Mouse (Mus musculus): Measurements from ENCODE around the gene Aarsd1. TPM values are rescaled to one million over a fixed set of nuclear protein-coding genes. Genes with fewer than 3 reads are reported as not detected.
"Not testable (repeated sequence)": the region's sequence is repeated elsewhere in the genome, so short reads cannot be mapped to it uniquely, and the experiment has no call there.

Gene Aarsd1
- polyA plus RNA-seq (2015; fragmentation: Nextera tagmentation; extraction: Ambion mirVana): 63.4 and 65.6 TPM in 2 replicates

DNA sequence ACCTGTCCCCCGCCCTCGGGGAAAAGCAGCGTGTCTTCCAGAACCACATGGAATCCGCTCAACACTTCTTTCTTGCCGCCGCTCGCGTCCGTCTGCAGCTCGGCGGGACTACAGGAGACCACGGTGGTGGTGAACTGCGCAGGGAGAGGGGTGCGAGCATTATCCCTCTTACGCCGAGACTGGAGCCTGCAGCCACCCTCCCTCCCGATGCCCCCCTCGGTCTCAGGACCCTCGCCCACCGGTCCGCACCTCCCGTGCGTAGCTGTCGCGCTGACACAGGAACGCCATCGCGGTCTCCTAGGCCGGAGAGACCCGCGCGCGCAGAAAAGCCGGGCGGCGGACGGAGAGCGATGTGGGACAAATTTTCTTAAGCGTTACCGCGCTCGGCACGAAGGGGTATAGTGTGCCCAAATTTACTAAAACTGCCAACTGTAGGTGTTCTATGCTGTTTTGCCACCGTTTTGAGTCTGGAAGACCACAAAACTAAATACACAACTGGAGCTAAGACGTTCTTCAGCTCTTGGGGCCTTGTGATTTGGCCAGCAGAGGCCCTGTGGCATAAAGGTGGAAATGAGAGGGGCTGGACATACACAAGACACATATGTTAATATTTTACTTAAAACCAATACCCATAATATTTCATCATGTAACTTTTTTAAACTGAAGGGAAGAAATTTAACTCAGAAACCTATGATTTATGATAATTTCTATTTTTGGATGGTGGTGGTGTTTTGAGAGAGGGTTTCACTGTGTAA lies at the start of gene Aarsd1:
Gene Aarsd1, minus strand, starts transcription at position 515 of the 755 bp plus-strand sequence.
- Histone ChIP-seq H3K4me1 (peaks cover 9% of the 10 kb centered on the region; the same call in 1 of the 2 replicates), H3K27ac (replicated peaks) (peak within 1 kb of the TSS; percentile 79), H3K4me2 (replicated peaks) (peak within 1 kb of the TSS; percentile 73), H3K36me3 (peaks cover 11% of the 10 kb centered on the region; the same call in 1 of the 2 replicates), H3K9ac (peak within 1 kb of the TSS; percentile 72), H3K27me3 (no peaks in the 10 kb centered on the region), H3K9me3 (replicated peaks) (no peaks in the 10 kb centered on the region), H3K4me3 (replicated peaks) (peak within 1 kb of the TSS; percentile 85)
- under 1% methylated on average over 45 of the region's 45 CpGs for WGBS
- peak; percentile 77 for ATAC-seq (ENCODE audit: insufficient number of reproducible peaks, low FRiP score, low TSS enrichment, low read depth)

DNA sequence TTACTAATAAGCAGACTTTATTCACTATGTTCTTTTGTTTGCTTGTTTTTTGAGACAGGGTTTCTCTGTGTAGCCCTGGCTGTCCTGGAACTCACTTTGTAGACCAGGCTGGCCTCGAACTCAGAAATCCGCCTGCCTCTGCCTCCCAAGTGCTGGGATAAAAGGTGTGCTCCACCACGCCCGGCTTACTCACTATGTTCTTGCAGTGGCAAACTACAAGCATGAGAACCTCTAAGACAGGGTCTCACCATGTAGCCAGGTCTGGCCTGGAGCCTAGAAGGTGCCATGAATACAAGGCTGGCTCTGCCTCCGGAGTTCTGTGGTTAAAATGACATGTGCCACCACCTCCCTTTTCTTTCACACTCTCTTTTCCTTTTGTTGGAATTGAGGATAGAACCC lies 49.1 kb upstream of the Aarsd1 start:
- ATAC-seq (ENCODE audit: insufficient number of reproducible peaks, low FRiP score, low TSS enrichment, low read depth); H3K9ac ChIP-seq; H3K27me3 ChIP-seq; H3K9me3 ChIP-seq (replicated peaks); H3K27ac ChIP-seq (replicated peaks): not testable (repeated sequence)
- H3K36me3 ChIP-seq: peaks cover 13% of the 10 kb centered on the region
- 59% methylated on average over 5 of the region's 5 CpGs for WGBS
- H3K4me2 ChIP-seq (replicated peaks): peak overlapping the region; percentile 84
- H3K4me1 ChIP-seq: peaks cover 51% of the 10 kb centered on the region
- H3K4me3 ChIP-seq (replicated peaks): peak overlapping the region; percentile 87

DNA sequence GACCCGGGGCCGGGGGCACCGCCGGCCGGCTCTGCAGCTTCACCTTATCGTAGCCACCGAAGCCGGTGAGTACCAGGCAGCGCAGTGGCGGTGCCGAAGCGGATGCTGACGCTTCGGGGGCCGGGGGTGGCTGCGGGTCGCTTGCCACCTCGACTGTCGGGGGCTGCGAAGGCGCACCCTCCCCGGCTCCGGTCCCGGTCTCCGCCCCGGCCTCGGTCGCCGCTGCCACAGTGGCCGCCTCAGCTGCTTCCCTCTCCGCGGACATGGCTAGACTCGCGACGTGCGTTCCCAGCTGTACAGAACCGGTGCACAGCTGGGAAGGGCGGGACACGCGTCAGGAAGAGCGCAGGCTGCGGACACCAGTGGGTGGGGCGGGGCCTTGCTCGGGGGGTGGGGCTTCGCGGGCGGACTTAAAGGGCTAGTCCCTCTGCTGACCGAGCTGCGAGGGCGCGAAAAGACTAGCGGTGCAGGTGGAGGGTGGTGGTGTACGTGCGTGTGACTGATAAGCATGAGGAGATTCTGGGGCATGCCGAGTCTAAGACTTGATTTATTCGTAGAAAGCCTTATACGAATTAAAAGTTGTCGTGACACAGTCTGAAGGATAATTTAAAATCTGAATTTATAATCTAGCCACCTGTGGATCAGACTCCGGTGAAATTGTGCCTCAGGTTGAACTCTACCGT lies 48.6 kb upstream of the Aarsd1 start, which contains the start of gene Vat1:
Gene Vat1, minus strand, starts transcription at position 362 of the 683 bp plus-strand sequence.
- 1% methylated on average over 58 of the region's 60 CpGs for WGBS
- Histone ChIP-seq H3K4me2 (replicated peaks) (peak within 1 kb of the TSS; percentile 84), H3K36me3 (peaks cover 19% of the 10 kb centered on the region), H3K27ac (replicated peaks) (peak within 1 kb of the TSS; percentile 83), H3K4me1 (peaks cover 51% of the 10 kb centered on the region), H3K9me3 (replicated peaks) (no peaks in the 10 kb centered on the region), H3K27me3 (no peaks in the 10 kb centered on the region), H3K4me3 (replicated peaks) (peak within 1 kb of the TSS; percentile 87), H3K9ac (peak within 1 kb of the TSS; percentile 69)
- peak; percentile 67; the same call in 1 of the 2 replicates for ATAC-seq (ENCODE audit: insufficient number of reproducible peaks, low FRiP score, low TSS enrichment, low read depth)

DNA sequence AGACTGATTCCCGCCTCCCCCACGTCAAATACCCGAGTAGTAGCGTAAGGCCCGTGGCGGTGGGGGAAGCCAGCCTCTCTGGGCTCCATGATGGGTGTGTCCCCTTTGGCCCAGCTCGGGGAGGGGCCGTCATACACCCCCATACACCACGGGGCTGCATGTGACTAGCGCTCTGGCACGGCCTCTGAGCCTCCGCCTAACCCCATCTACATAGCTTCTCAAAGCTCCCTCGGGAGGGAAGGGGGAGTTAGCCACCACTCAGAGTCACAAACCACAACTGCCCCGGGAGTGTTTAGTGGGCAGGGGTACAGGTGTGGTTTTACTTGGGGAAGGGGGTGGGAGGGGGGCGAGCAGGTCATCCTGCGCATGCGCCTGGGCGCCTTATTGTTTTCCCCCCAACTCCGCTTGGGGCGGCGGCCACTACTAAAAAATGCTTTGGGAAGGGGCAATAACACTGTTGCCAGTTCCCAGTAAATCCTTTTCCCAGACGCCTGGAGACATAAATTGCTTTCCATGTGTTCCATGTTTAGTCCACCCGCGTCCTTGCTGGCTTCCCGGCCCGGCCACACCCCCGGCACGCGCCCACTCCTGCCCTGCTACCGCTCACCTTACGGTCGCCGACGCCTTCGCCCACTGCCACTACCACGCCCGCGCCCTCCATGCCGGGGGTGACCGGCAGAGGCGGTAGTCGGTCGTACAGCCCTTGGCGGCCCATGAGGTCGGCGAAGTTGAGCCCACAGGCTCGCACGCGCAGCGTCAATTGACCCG lies 47.9 kb upstream of the Aarsd1 start:
- peak; percentile 71; the same call in 1 of the 2 replicates for ATAC-seq (ENCODE audit: insufficient number of reproducible peaks, low FRiP score, low TSS enrichment, low read depth)
- under 1% methylated on average over 50 of the region's 51 CpGs for WGBS
- Histone ChIP-seq H3K9me3 (replicated peaks) (no peaks in the 10 kb centered on the region), H3K4me2 (replicated peaks) (peak overlapping the region; percentile 84), H3K27ac (replicated peaks) (peak overlapping the region; percentile 83), H3K4me1 (peaks cover 51% of the 10 kb centered on the region), H3K9ac (peak overlapping the region; percentile 69), H3K36me3 (peaks cover 25% of the 10 kb centered on the region), H3K27me3 (no peaks in the 10 kb centered on the region), H3K4me3 (replicated peaks) (peak overlapping the region; percentile 87)

DNA sequence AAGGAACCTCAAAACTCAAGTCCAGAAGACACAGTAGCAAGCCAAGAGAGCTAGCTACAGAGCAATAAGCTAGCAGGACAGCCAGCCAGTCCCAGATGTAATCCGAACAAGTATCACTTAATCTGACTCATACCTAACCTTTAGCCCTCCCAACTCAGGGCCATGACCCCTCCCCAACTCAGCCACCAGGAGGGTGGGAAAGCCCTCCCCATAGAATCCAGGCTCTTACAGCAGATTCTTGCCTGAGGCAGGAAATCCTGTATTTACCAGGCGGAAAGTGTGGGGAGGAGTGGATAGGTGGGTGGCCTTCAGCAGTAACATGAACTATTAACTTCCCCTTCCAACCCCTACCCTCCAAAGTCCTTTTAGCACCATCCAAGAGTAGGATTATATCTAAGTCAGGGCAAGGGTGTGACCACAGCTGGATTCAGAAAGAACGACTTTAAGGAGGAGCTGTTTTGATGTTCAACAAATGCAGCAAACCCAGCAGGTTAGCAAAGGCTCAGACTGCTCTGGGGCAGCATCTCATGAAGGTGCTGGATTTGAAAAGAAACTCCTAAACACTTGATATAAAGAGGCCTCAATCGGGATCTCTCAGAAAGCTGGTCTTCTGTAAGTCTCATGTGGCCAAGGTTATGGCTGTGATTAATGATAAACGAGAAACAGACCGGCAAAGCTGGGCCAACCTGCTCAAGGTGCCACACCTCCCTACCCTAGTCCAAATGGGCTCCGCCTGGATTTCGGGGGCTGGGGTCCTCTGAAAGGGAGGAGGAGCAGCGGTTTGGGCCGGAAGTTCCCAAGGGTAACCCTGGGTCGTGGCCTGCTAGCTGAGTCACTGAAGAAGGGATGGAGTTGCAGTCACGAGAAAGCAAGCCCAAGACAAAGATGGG lies 47.0 kb upstream of the Aarsd1 start, which contains the start of gene Rnd2:
Gene Rnd2, plus strand, starts transcription at position 789 of the 890 bp plus-strand sequence.
- H3K36me3 ChIP-seq: peaks cover 33% of the 10 kb centered on the region
- 4% methylated on average over 12 of the region's 12 CpGs for WGBS
- peak within 1 kb of the TSS; percentile 69 for H3K9ac ChIP-seq
- no peaks in the 10 kb centered on the region for H3K27me3 ChIP-seq
- H3K4me2 ChIP-seq (replicated peaks): peak within 1 kb of the TSS; percentile 84
- peak within 1 kb of the TSS; percentile 83 for H3K27ac ChIP-seq (replicated peaks)
- no peak for ATAC-seq (ENCODE audit: insufficient number of reproducible peaks, low FRiP score, low TSS enrichment, low read depth)
- no peaks in the 10 kb centered on the region for H3K9me3 ChIP-seq (replicated peaks)
- H3K4me1 ChIP-seq: peaks cover 51% of the 10 kb centered on the region
- H3K4me3 ChIP-seq (replicated peaks): peak within 1 kb of the TSS; percentile 87

DNA sequence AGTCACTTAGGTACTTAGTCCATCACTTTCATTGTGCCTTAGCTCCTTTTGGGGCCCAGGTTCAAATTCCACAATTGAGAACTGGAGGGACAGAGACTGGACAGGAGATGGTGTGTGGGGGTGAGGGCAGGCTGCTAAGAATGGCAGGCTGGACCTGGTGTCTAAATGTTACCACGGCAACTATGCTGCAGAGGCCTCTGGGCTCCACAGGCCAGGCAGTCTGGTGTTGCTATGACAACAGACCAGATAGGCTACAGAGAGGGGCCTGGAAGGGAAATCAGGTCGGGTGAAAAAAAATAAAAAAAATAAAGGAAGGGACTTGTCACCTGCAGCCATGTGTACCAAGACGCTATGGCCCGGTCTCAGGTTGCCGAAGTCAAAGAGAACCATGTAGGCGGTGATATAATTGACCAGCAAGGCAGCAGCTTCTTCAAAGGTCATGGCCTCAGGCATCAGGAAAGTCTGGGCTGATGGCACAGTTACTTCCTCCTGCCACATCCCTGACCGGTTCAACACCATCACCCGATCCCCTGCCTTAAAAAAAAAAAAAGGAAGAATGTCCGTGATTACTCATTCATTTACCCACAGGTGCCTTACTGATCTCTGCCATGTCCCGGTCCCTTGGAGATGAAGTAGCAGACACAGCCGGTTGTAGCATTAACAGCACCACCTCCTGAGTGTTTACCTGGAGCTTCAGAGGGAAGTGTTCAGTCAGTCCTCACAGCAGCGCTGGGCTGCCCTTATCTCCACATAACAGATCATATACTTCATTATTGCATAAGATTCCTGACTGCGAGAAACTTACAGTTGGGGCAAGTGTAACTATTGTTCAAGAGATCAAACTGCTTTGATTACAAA lies 45.4 kb upstream of the Aarsd1 start:
- Histone ChIP-seq H3K27me3 (no peaks in the 10 kb centered on the region), H3K27ac (replicated peaks) (no peak overlapping the region), H3K4me1 (peaks cover 41% of the 10 kb centered on the region), H3K4me3 (replicated peaks) (no peak overlapping the region), H3K4me2 (replicated peaks) (no peak overlapping the region), H3K9me3 (replicated peaks) (no peaks in the 10 kb centered on the region), H3K9ac (no peak overlapping the region), H3K36me3 (peaks cover 49% of the 10 kb centered on the region)
- 33% methylated on average over 13 of the region's 13 CpGs for WGBS
- ATAC-seq (ENCODE audit: insufficient number of reproducible peaks, low FRiP score, low TSS enrichment, low read depth): no peak

DNA sequence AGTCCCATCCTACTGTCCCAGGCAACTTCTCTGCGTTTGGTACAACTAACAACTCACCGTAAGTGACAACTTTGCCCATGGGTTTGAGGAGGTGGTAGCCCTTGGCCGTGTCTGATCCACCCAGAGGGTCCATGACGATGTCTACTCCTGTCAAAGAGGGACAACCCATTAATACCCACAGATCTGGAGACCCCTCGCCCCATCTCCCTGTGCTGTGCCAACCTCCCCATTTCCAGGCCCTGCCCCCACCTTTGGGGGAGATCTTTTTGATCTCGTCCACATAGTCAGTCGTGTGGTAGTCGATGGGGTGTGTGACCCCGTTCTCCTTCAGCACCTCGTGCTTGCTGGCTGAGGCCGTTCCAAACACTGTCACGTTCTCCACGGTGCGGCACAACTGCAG lies 44.7 kb upstream of the Aarsd1 start:
- Histone ChIP-seq H3K27me3 (no peaks in the 10 kb centered on the region), H3K27ac (replicated peaks) (no peak overlapping the region), H3K4me1 (peaks cover 34% of the 10 kb centered on the region), H3K4me2 (replicated peaks) (no peak overlapping the region), H3K9me3 (replicated peaks) (no peaks in the 10 kb centered on the region), H3K36me3 (peaks cover 51% of the 10 kb centered on the region), H3K4me3 (replicated peaks) (no peak overlapping the region), H3K9ac (no peak overlapping the region)
- no peak for ATAC-seq (ENCODE audit: insufficient number of reproducible peaks, low FRiP score, low TSS enrichment, low read depth)
- WGBS: 88% methylated on average over 14 of the region's 14 CpGs

DNA sequence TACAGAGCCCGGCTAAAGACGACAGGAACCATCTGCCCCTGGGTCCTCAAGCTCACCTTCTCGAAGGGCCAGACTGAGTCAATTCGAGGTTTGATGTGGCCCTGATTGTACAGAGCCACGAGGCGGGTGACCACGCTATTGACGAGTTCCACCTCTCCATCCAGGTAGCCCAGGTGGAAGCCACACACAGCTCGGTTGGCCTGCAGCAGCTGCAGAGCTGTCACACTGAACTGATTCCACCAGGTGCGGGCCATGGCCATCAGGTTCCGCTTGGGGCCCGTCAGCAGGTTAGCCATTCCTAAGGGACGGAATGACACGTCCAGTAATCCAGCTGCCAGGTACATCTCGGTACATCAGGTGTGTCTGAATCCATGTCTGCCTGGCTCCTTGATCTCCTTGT lies 42.9 kb upstream of the Aarsd1 start:
- H3K36me3 ChIP-seq: peaks cover 51% of the 10 kb centered on the region
- no peak overlapping the region for H3K4me2 ChIP-seq (replicated peaks)
- no peak overlapping the region for H3K9ac ChIP-seq
- 79% methylated on average over 15 of the region's 15 CpGs for WGBS
- H3K4me3 ChIP-seq (replicated peaks): no peak overlapping the region
- H3K27me3 ChIP-seq: no peaks in the 10 kb centered on the region
- peaks cover 26% of the 10 kb centered on the region for H3K4me1 ChIP-seq
- no peak for ATAC-seq (ENCODE audit: insufficient number of reproducible peaks, low FRiP score, low TSS enrichment, low read depth)
- H3K27ac ChIP-seq (replicated peaks): no peak overlapping the region
- H3K9me3 ChIP-seq (replicated peaks): no peaks in the 10 kb centered on the region

DNA sequence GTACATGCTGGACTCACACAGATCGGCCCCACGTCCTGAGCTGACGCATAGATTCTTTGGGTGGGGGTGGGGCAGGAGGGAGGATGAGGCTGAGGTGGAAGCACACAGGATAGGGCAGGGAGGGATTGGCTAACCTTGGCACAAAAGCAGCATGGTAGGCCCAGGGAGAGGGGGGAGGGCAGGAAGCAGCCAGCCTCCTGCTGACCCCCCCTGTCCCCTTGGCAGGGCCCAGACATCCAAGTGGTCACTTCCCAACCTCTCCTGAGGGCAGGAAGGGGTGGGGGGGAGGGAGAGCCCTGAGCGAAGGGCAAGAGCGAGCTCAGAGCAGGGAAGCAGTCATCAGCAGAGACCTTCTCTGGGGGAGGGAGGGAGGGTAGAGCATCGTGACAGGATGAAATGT lies 42.3 kb upstream of the Aarsd1 start:
- WGBS: 32% methylated on average over 5 of the region's 6 CpGs
- no peak overlapping the region for H3K27ac ChIP-seq (replicated peaks)
- no peaks in the 10 kb centered on the region for H3K9me3 ChIP-seq (replicated peaks)
- H3K4me1 ChIP-seq: peaks cover 25% of the 10 kb centered on the region
- H3K36me3 ChIP-seq: peaks cover 51% of the 10 kb centered on the region
- H3K4me2 ChIP-seq (replicated peaks): no peak overlapping the region
- H3K9ac ChIP-seq: no peak overlapping the region
- ATAC-seq (ENCODE audit: insufficient number of reproducible peaks, low FRiP score, low TSS enrichment, low read depth): peak; percentile 27; the same call in 1 of the 2 replicates
- H3K27me3 ChIP-seq: no peaks in the 10 kb centered on the region
- no peak overlapping the region for H3K4me3 ChIP-seq (replicated peaks)

All from embryonic facial prominence, embryonic 15.5 days (tissue).